Mouse (Mus musculus) C2C12 (cell line): ENCODE results near the gene Flii.

Experiments
- CEBPB ChIP-seq: IDR thresholded peaks from one replicate; pipeline ENCODE4 v1.6.1; 2011; ENCODE audit warnings: low read depth, mild to moderate bottlenecking, control low read depth, moderate library complexity
- CTCF ChIP-seq: IDR thresholded peaks from one replicate; pipeline ENCODE4 v1.5.1; 2011; ENCODE audit not compliant: control insufficient read depth, insufficient read depth, insufficient read length
- FOSL1 ChIP-seq: IDR thresholded peaks from one replicate; pipeline ENCODE4 v1.8.0; 2011; ENCODE audit warnings: mild to moderate bottlenecking, low read length; ENCODE audit not compliant: poor library complexity, insufficient read depth, severe bottlenecking
- MAX ChIP-seq: IDR thresholded peaks from one replicate; pipeline ENCODE4 v1.6.1; 2011; ENCODE audit warnings: mild to moderate bottlenecking, control low read depth
- MYOD1 ChIP-seq: IDR thresholded peaks from one replicate; pipeline ENCODE4 v1.6.1; 2011; ENCODE audit warnings: low read depth; ENCODE audit not compliant: control insufficient read depth, insufficient read length
- MYOG ChIP-seq: IDR thresholded peaks from one replicate; pipeline ENCODE4 v1.6.1; 2011; ENCODE audit not compliant: control insufficient read depth, insufficient read length; ENCODE audit errors: extremely low read depth
- USF1 ChIP-seq: IDR thresholded peaks from one replicate; pipeline ENCODE4 v1.6.1; 2011; ENCODE audit warnings: low read depth, mild to moderate bottlenecking, control low read depth, moderate library complexity

DNA sequence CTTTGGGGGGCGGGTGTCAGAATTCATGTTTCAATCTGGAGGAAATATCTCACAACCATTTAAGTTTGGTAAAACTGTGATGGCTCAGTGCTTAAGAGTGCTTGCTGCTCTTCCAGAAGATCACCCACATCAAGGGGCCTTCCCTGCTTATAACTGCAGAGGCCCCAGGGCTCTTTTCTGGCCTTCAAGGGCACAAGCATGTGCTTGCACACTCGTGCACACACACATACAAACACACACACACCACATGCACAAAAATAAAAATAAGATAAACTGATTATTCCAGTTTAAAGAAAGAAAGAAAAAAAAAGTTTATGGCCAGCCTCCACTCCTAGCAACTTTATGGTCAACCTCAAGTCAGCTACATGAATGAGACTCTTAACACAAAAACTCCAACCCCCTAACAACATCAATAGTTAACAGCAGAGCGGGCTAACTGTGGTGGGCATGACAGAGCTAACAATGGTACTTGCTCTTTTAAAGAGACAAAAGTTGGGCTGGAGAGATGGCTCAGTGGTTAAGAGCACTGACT, 47.2 kb upstream of the Flii start:
- TF ChIP-seq CTCF (no peak), MAX (no peak), CEBPB (no peak), MYOG (no peak), MYOD1 (no peak), USF1 (no peak), FOSL1 (no peak)
